Mouse (Mus musculus) myocyte (in vitro differentiated cells): ENCODE measurements around the gene Pex11a. TPM values are rescaled to one million over a fixed set of nuclear protein-coding genes. Genes with fewer than 3 reads are reported as not detected.

Experiments
- H3K27me3 ChIP-seq: one replicate; pipeline ENCODE4 v1.6.1; 2011; ENCODE audit not compliant: control insufficient read depth, insufficient read depth, insufficient read length
- H3K36me3 ChIP-seq: one replicate; pipeline ENCODE4 v1.6.1; 2011; ENCODE audit not compliant: control insufficient read depth, insufficient read depth
- H3K4me2 ChIP-seq: one replicate; pipeline ENCODE4 v1.6.1; 2011; ENCODE audit warnings: low read depth, control low read depth
- H3K4me3 ChIP-seq: one replicate; pipeline ENCODE4 v1.5.1; 2011; ENCODE audit warnings: mild to moderate bottlenecking, control low read depth, moderate library complexity
- H3K79me2 ChIP-seq: one replicate; pipeline ENCODE4 v1.6.1; 2011; ENCODE audit not compliant: control insufficient read depth, insufficient read depth
- H3ac ChIP-seq: one replicate; pipeline ENCODE4 v1.6.1; 2011; ENCODE audit not compliant: control insufficient read depth, insufficient read length
- CEBPB ChIP-seq: IDR thresholded peaks from 2 replicates; pipeline ENCODE4 v1.6.1; 2011; ENCODE audit warnings: mild to moderate bottlenecking, moderate library complexity; ENCODE audit not compliant: poor library complexity, insufficient read depth, severe bottlenecking
- E2F4 ChIP-seq: IDR thresholded peaks from one replicate; pipeline ENCODE4 v1.6.1; 2011; ENCODE audit warnings: mild to moderate bottlenecking, control low read depth, moderate library complexity; ENCODE audit not compliant: insufficient read depth
- MAX ChIP-seq: IDR thresholded peaks from one replicate; pipeline ENCODE4 v1.6.1; 2011; ENCODE audit warnings: low read depth, mild to moderate bottlenecking, control low read depth
- MYOD1 ChIP-seq, 3 experiments: IDR thresholded peaks; one replicate each; pipeline ENCODE4 v1.6.1; 2011; ENCODE audit warnings: control low read depth in 2 of 3, low read depth in 2 of 3, mild to moderate bottlenecking in 2 of 3, moderate library complexity in 1 of 3; ENCODE audit not compliant: insufficient read length in 2 of 3, control insufficient read depth in 1 of 3
- MYOG ChIP-seq, 3 experiments: IDR thresholded peaks; one replicate each; pipeline ENCODE4 v1.6.1; 2011; ENCODE audit warnings: control low read depth in 2 of 3, low read depth in 2 of 3, mild to moderate bottlenecking in 2 of 3; ENCODE audit not compliant: insufficient read length in 2 of 3, control insufficient read depth in 1 of 3, insufficient read depth in 1 of 3
- POLR2A ChIP-seq: IDR thresholded peaks from one replicate; pipeline ENCODE4 v1.6.1; 2011; ENCODE audit warnings: low read depth, mild to moderate bottlenecking, control low read depth, moderate library complexity; ENCODE audit not compliant: insufficient read length
- POLR2AphosphoS2 ChIP-seq: IDR thresholded peaks from one replicate; pipeline ENCODE4 v1.6.1; 2011; ENCODE audit warnings: low read depth, control low read depth; ENCODE audit not compliant: insufficient read length
- REST ChIP-seq: IDR thresholded peaks from one replicate; pipeline ENCODE4 v1.6.1; 2011; ENCODE audit warnings: mild to moderate bottlenecking, control low read depth, moderate library complexity; ENCODE audit not compliant: insufficient read depth, insufficient read length
- SRF ChIP-seq: IDR thresholded peaks from one replicate; pipeline ENCODE4 v1.6.1; 2011; ENCODE audit warnings: low read depth; ENCODE audit not compliant: control insufficient read depth, insufficient read length
- TCF12 ChIP-seq: IDR thresholded peaks from one replicate; pipeline ENCODE4 v1.6.1; 2011; ENCODE audit warnings: mild to moderate bottlenecking, control low read depth; ENCODE audit not compliant: poor library complexity, insufficient read depth, severe bottlenecking
- TCF3 ChIP-seq: IDR thresholded peaks from one replicate; pipeline ENCODE4 v1.6.1; 2011; ENCODE audit warnings: low read depth, control low read depth; ENCODE audit not compliant: insufficient read length
- USF1 ChIP-seq: IDR thresholded peaks from one replicate; pipeline ENCODE4 v1.6.1; 2011; ENCODE audit warnings: low read depth, mild to moderate bottlenecking, control low read depth, moderate library complexity
- polyA plus RNA-seq: library from polyadenylated mRNA; unstranded; fragments of >200 nt; fragmentation: generic; extraction: Trizol; gene quantifications from one replicate; pipeline ENCODE4 v1.2.1, GENCODE M21; 2012; ENCODE audit warnings: missing spikeins

Gene Pex11a
- polyA plus RNA-seq, 1 experiment = 5.9 TPM

GRCm38 (mm10) chr7:79749511-79749910, 6.6 kb upstream of the Pex11a start:
- Histone ChIP-seq H3K79me2 (no peaks in the 10 kb centered on the region), H3ac (no peak overlapping the region), H3K27me3 (peaks cover 4% of the 10 kb centered on the region), H3K4me3 (no peak overlapping the region), H3K36me3 (no peaks in the 10 kb centered on the region), H3K4me2 (no peak overlapping the region)
- TF ChIP-seq SRF (no peak), MAX (no peak), MYOG (IDR thresholded peaks at IDR 0.05; ENCODE audit: control insufficient read depth in 1 of 3, insufficient read depth in 1 of 3, insufficient read length in 2 of 3, low read depth in 2 of 3) (no peak), REST (no peak), CEBPB (no peak), USF1 (no peak), POLR2A (no peak), MYOD1 (IDR thresholded peaks at IDR 0.05; ENCODE audit: control insufficient read depth in 1 of 3, insufficient read length in 2 of 3, low read depth in 2 of 3) (no peak), TCF12 (no peak), E2F4 (no peak), TCF3 (no peak), POLR2AphosphoS2 (no peak)

- no peak overlapping the region for H3K4me3 ChIP-seq
- no peak for TF ChIP-seq CEBPB
- TF ChIP-seq TCF3 = no peak
- TF ChIP-seq SRF = no peak
- no peak for TF ChIP-seq TCF12
- no peak for TF ChIP-seq MYOG (IDR thresholded peaks at IDR 0.05; ENCODE audit: control insufficient read depth in 1 of 3, insufficient read depth in 1 of 3, insufficient read length in 2 of 3, low read depth in 2 of 3)
Measured at GRCm38 (mm10) chr7:79747659-79748058, 4.7 kb upstream of the Pex11a start.

GRCm38 (mm10) chr7:79744585-79744984, 1.7 kb upstream of the Pex11a start:
- Histone ChIP-seq H3K79me2 (no peaks in the 10 kb centered on the region), H3ac (no peak overlapping the region), H3K4me2 (no peak overlapping the region), H3K36me3 (no peaks in the 10 kb centered on the region), H3K27me3 (no peaks in the 10 kb centered on the region), H3K4me3 (no peak overlapping the region)
- TF ChIP-seq REST = no peak
- no peak for TF ChIP-seq USF1
- no peak for TF ChIP-seq E2F4
- TF ChIP-seq POLR2A = no peak
- no peak for TF ChIP-seq CEBPB
- no peak for TF ChIP-seq MYOG (IDR thresholded peaks at IDR 0.05; ENCODE audit: control insufficient read depth in 1 of 3, insufficient read depth in 1 of 3, insufficient read length in 2 of 3, low read depth in 2 of 3)
- no peak for TF ChIP-seq MYOD1 (IDR thresholded peaks at IDR 0.05; ENCODE audit: control insufficient read depth in 1 of 3, insufficient read length in 2 of 3, low read depth in 2 of 3)
- no peak for TF ChIP-seq TCF3
- no peak for TF ChIP-seq POLR2AphosphoS2
- no peak for TF ChIP-seq TCF12

More at GRCm38 (mm10) chr7:79747659-79748058, 4.7 kb upstream of the Pex11a start:
- Histone ChIP-seq H3K36me3 (no peaks in the 10 kb centered on the region), H3K79me2 (no peaks in the 10 kb centered on the region), H3ac (no peak overlapping the region), H3K4me2 (no peak overlapping the region), H3K27me3 (no peaks in the 10 kb centered on the region)

GRCm38 (mm10) chr7:79744051-79744450, 1.1 kb upstream of the Pex11a start:
- Histone ChIP-seq H3K4me2 (no peak overlapping the region), H3K79me2 (no peaks in the 10 kb centered on the region), H3ac (no peak overlapping the region), H3K4me3 (no peak overlapping the region), H3K36me3 (no peaks in the 10 kb centered on the region), H3K27me3 (no peaks in the 10 kb centered on the region)
- no peak for TF ChIP-seq MYOD1 (IDR thresholded peaks at IDR 0.05; ENCODE audit: control insufficient read depth in 1 of 3, insufficient read length in 2 of 3, low read depth in 2 of 3)
- TF ChIP-seq CEBPB = no peak
- TF ChIP-seq USF1 = no peak
- TF ChIP-seq TCF3 = no peak
- TF ChIP-seq MAX = no peak
- no peak for TF ChIP-seq SRF
- TF ChIP-seq REST = no peak
- no peak for TF ChIP-seq MYOG (IDR thresholded peaks at IDR 0.05; ENCODE audit: control insufficient read depth in 1 of 3, insufficient read depth in 1 of 3, insufficient read length in 2 of 3, low read depth in 2 of 3)
- TF ChIP-seq E2F4 = no peak
- no peak for TF ChIP-seq POLR2A
- TF ChIP-seq TCF12 = no peak
- TF ChIP-seq POLR2AphosphoS2 = no peak

- Histone ChIP-seq H3K4me3 (peak overlapping the region; percentile 41), H3K79me2 (no peaks in the 10 kb centered on the region), H3K36me3 (no peaks in the 10 kb centered on the region), H3K27me3 (no peaks in the 10 kb centered on the region), H3ac (peak overlapping the region; percentile 78), H3K4me2 (peak overlapping the region; percentile 85)
- TF ChIP-seq USF1 (no peak), MYOD1 (IDR thresholded peaks at IDR 0.05; ENCODE audit: control insufficient read depth in 1 of 3, insufficient read length in 2 of 3, low read depth in 2 of 3) (no peak)
Measured at GRCm38 (mm10) chr7:79742277-79742658, 663 bp downstream of the Pex11a start.
